Mouse (Mus musculus) retina, adult 2 months (tissue): ENCODE measurements around the gene Ssxa1.
"Not testable (repeated sequence)": the region's sequence is repeated elsewhere in the genome, so short reads cannot be mapped to it uniquely, and the experiment has no call there.

Experiments used
- DNase-seq: peaks from one replicate; pipeline ENCODE4 v3.0.0-alpha.2; 2012; ENCODE audit warnings: low read depth, low spot score

Ssxa1 gene

GRCm38 (mm10) chrX:21115520-21115919 lies at the start of gene Ssxa1:
Ssxa1 (plus strand) TSS chrX:21115820.
- no peak for DNase-seq

- DNase-seq: no peak
These were observed 47.5 kb upstream of the Ssxa1 start, which contains the start of gene Spaca5 for GRCm38 (mm10) chrX:21068106-21068505. Spaca5 (plus strand) TSS chrX:21068406.

GRCm38 (mm10) chrX:21088645-21088982 lies 27.0 kb upstream of the Ssxa1 start:
- no peak for DNase-seq

- no peak for DNase-seq
These were observed 26.4 kb upstream of the Ssxa1 start, which contains the start of gene Zfp300 for GRCm38 (mm10) chrX:21088983-21089866. Zfp300 (minus strand) TSS chrX:21089527.

GRCm38 (mm10) chrX:21089867-21090239 lies 25.8 kb upstream of the Ssxa1 start:
- DNase-seq: no peak

GRCm38 (mm10) chrX:21146675-21147074 lies 31.1 kb downstream of the Ssxa1 start:
- not testable (repeated sequence) for DNase-seq
